Mouse (Mus musculus): ENCODE measurements around the gene Hspb11. TPM values are rescaled to one million over a fixed set of nuclear protein-coding genes. Genes with fewer than 3 reads are reported as not detected.

The Hspb11 gene
- polyA plus RNA-seq (2012; rRNA removed): 4.8 and 5.2 TPM in 2 replicates

GRCm38 (mm10) chr4:107253125-107254091 is at the start of gene Hspb11, which contains the start of gene Lrrc42:
Hspb11 (plus strand) TSS chr4:107253593.
Lrrc42 (minus strand) TSS chr4:107253532.

GRCm38 (mm10) chr4:107208880-107209279 is 44.5 kb upstream of the Hspb11 start, which contains the start of gene Ldlrad1:
Ldlrad1 (plus strand) TSS chr4:107209180.

GRCm38 (mm10) chr4:107306966-107307365 is 53.6 kb downstream of the Hspb11 start, which contains the start of gene Dio1:
Dio1 (minus strand) TSS chr4:107307169.

GRCm38 (mm10) chr4:107313690-107314478 is 60.5 kb downstream of the Hspb11 start, which contains the start of gene Yipf1:
Yipf1 (plus strand) TSS chr4:107314363.

Other genes starting within 250 kb of the Hspb11 start
- gene Mrpl37, start 186.7 kb upstream of the Hspb11 start, polyA plus RNA-seq (2012; rRNA removed): 35.4 and 40.3 TPM in 2 replicates
- 1.3 and 1.9 TPM in 2 replicates for gene Cyb5rl, start 186.6 kb upstream of the Hspb11 start, polyA plus RNA-seq (2012; rRNA removed)
- gene Cdcp2, start 156.7 kb upstream of the Hspb11 start, polyA plus RNA-seq (2012; rRNA removed): not detected in 2 replicates
- 55.5 and 64.7 TPM in 2 replicates for gene Tmem59, start 75.2 kb upstream of the Hspb11 start, polyA plus RNA-seq (2012; rRNA removed)
- 6.4 and 7.9 TPM in 2 replicates for gene Tceanc2, start 74.5 kb upstream of the Hspb11 start, polyA plus RNA-seq (2012; rRNA removed)
- 0.03 TPM in 1 of 2 replicates, not detected in the other for gene Ldlrad1, start 44.4 kb upstream of the Hspb11 start, polyA plus RNA-seq (2012; rRNA removed)
- gene Lrrc42, start 61 bp upstream of the Hspb11 start, polyA plus RNA-seq (2012; rRNA removed): 7.7 and 8.8 TPM in 2 replicates
- 0.03 TPM in 2 replicates for gene Dio1, start 53.6 kb downstream of the Hspb11 start, polyA plus RNA-seq (2012; rRNA removed)
- gene Yipf1, start 60.8 kb downstream of the Hspb11 start, polyA plus RNA-seq (2012; rRNA removed): 11.4 and 13.7 TPM in 2 replicates
- 8.2 and 11.2 TPM in 2 replicates for gene Ndc1, start 114.2 kb downstream of the Hspb11 start, polyA plus RNA-seq (2012; rRNA removed)
- 0.22 and 0.26 TPM in 2 replicates for gene Glis1, start 181.0 kb downstream of the Hspb11 start, polyA plus RNA-seq (2012; rRNA removed)